Mouse (Mus musculus) gastrocnemius, postnatal 25 days (tissue): ENCODE results near the gene Pfdn6. TPM values are rescaled to one million over a fixed set of nuclear protein-coding genes. Genes with fewer than 3 reads are reported as not detected.
"Not testable (repeated sequence)": the region's sequence is repeated elsewhere in the genome, so short reads cannot be mapped to it uniquely, and the experiment has no call there.

Experiments
- DNase-seq: peaks from one replicate; pipeline ENCODE4 v3.0.0; 2022
- total RNA-seq, 2 experiments: library from RNA; stranded (reverse); gene quantifications; 1 replicate in 1 of 2; 2 replicates in 1 of 2; pipeline ENCODE4 v1.2.3; 2021

The Pfdn6 gene
- total RNA-seq, 2 experiments from 2014 or later = 52.3 to 55.8 TPM

- no peak for DNase-seq
These were observed 42.9 kb downstream of the Pfdn6 start for GRCm38 (mm10) chr17:33897114-33897794.

- DNase-seq = not testable (repeated sequence)
These were observed 47.1 kb downstream of the Pfdn6 start for GRCm38 (mm10) chr17:33893011-33893410.

- DNase-seq = no peak
These were observed 47.7 kb downstream of the Pfdn6 start for GRCm38 (mm10) chr17:33892429-33892828.

- not testable (repeated sequence) for DNase-seq
These were observed 48.3 kb downstream of the Pfdn6 start for GRCm38 (mm10) chr17:33891892-33892291.

- DNase-seq = no peak
These were observed 48.8 kb downstream of the Pfdn6 start for GRCm38 (mm10) chr17:33891357-33891756.

- peak; percentile 100 for DNase-seq
These were observed 49.5 kb downstream of the Pfdn6 start, which contains the start of gene Kifc1 for GRCm38 (mm10) chr17:33890533-33891059. Kifc1 (minus strand) TSS chr17:33890661.

GRCm38 (mm10) chr17:33889941-33890532 is 50.1 kb downstream of the Pfdn6 start:
- DNase-seq = not testable (repeated sequence)

Other genes starting within 250 kb of the Pfdn6 start
- 10 to 100 TPM; 89.8 to 90.4 TPM for gene March2, start 221.7 kb downstream of the Pfdn6 start, total RNA-seq
- 100 to 1,000 TPM; 125 to 136 TPM for gene Rab11b, start 179.8 kb downstream of the Pfdn6 start, total RNA-seq
- 10 to 100 TPM in 1 of 2 experiments, 1 to 10 TPM in 1; 8.1 to 13.3 TPM for gene Angptl4, start 158.5 kb downstream of the Pfdn6 start, total RNA-seq
- gene Kank3, start 129.8 kb downstream of the Pfdn6 start, total RNA-seq = 10 to 100 TPM; 18.5 to 20.7 TPM
- 100 to 1,000 TPM; 538 to 612 TPM for gene Rps28, start 115.8 kb downstream of the Pfdn6 start, total RNA-seq
- gene Ndufa7, start 115.8 kb downstream of the Pfdn6 start, total RNA-seq = 100 to 1,000 TPM; 326 to 339 TPM
- gene Cd320, start 97.3 kb downstream of the Pfdn6 start, total RNA-seq = 10 to 100 TPM; 15.6 to 20.7 TPM
- gene Gm7029, start 66.5 kb downstream of the Pfdn6 start, total RNA-seq = not detected
- 1 to 10 TPM in 1 of 2 experiments, under 1 TPM in 1; 0.95 to 1.0 TPM for gene Kifc1, start 49.7 kb downstream of the Pfdn6 start, total RNA-seq
- not detected for gene Platr17, start 35.2 kb downstream of the Pfdn6 start, total RNA-seq
- 10 to 100 TPM; 10.2 to 11.7 TPM for gene Daxx, start 30.9 kb downstream of the Pfdn6 start, total RNA-seq
- 10 to 100 TPM; 31.2 to 41.2 TPM for gene Tapbp, start 24.4 kb downstream of the Pfdn6 start, total RNA-seq
- 10 to 100 TPM; 11.1 to 11.3 TPM for gene Zbtb22, start 24.4 kb downstream of the Pfdn6 start, total RNA-seq
- gene Rgl2, start 10.8 kb downstream of the Pfdn6 start, total RNA-seq = 10 to 100 TPM; 27.3 to 28.5 TPM
- 10 to 100 TPM in 1 of 2 experiments, 1 to 10 TPM in 1; 9.7 to 11.6 TPM for gene Wdr46, start 317 bp upstream of the Pfdn6 start, total RNA-seq
- 1 to 10 TPM; 1.8 to 1.9 TPM for gene B3galt4, start 11.1 kb upstream of the Pfdn6 start, total RNA-seq
- 10 to 100 TPM; 27.2 to 28.8 TPM for gene Vps52, start 15.5 kb upstream of the Pfdn6 start, total RNA-seq
- gene Rps18, start 15.7 kb upstream of the Pfdn6 start, total RNA-seq = 100 to 1,000 TPM; 330 to 347 TPM
- gene H2-K1, start 60.0 kb upstream of the Pfdn6 start, total RNA-seq = 10 to 100 TPM; 22.8 to 48.2 TPM
- 10 to 100 TPM; 10.1 to 12.3 TPM for gene Ring1, start 84.3 kb upstream of the Pfdn6 start, total RNA-seq
- gene H2-Ke6, start 87.7 kb upstream of the Pfdn6 start, total RNA-seq = 10 to 100 TPM; 52.7 to 59.9 TPM
- gene Slc39a7, start 91.3 kb upstream of the Pfdn6 start, total RNA-seq = 10 to 100 TPM; 41.5 to 45.7 TPM
- gene Rxrb, start 91.5 kb upstream of the Pfdn6 start, total RNA-seq = 10 to 100 TPM; 34.9 to 36.3 TPM
- 10 to 100 TPM in 1 of 2 experiments, 1 to 10 TPM in 1; 6.5 to 16.7 TPM for gene Col11a2, start 99.1 kb upstream of the Pfdn6 start, total RNA-seq
- not detected for gene H2-Oa, start 152.0 kb upstream of the Pfdn6 start, total RNA-seq
- gene H2-DMa, start 179.2 kb upstream of the Pfdn6 start, total RNA-seq = 1 to 10 TPM; 2.8 to 3.1 TPM
- 10 to 100 TPM; 66.7 to 69.1 TPM for gene Brd2, start 182.3 kb upstream of the Pfdn6 start, total RNA-seq
- gene H2-DMb2, start 203.0 kb upstream of the Pfdn6 start, total RNA-seq = under 1 TPM; 0.28 to 0.67 TPM
- gene H2-DMb1, start 212.7 kb upstream of the Pfdn6 start, total RNA-seq = 1 to 10 TPM in 1 of 2 experiments, under 1 TPM in 1; 0.43 to 1.2 TPM
- 1 to 10 TPM; 1.4 to 1.5 TPM for gene Tap1, start 247.2 kb upstream of the Pfdn6 start, total RNA-seq
- gene Psmb9, start 247.4 kb upstream of the Pfdn6 start, total RNA-seq = 1 to 10 TPM; 1.3 to 3.1 TPM